Mouse (Mus musculus): ENCODE results near the gene Ptprz1. TPM values are rescaled to one million over a fixed set of nuclear protein-coding genes. Genes with fewer than 3 reads are reported as not detected.
"Not testable (repeated sequence)": the region's sequence is repeated elsewhere in the genome, so short reads cannot be mapped to it uniquely, and the experiment has no call there.

Gene Ptprz1
- polyA plus RNA-seq, 1 experiment from 2014 or later: 112 TPM

GRCm38 (mm10) chr6:23078273-23078672 lies 203.0 kb downstream of the Ptprz1 start:
- 84% methylated on average over 2 of the region's 2 CpGs for WGBS
- Histone ChIP-seq H3K27me3 (ENCODE audit: control insufficient read depth, insufficient read depth, low read depth, low read length) (no peaks in the 10 kb centered on the region), H3K4me1 (ENCODE audit: control insufficient read depth, insufficient read depth, low read length) (no peaks in the 10 kb centered on the region), H3K4me2 (ENCODE audit: low read length) (no peak overlapping the region), H3K4me3 (ENCODE audit: low read depth, low read length) (no peak overlapping the region), H3K36me3 (ENCODE audit: control insufficient read depth, insufficient read depth, low read length) (no peaks in the 10 kb centered on the region), H3K27ac (ENCODE audit: low read length) (no peak overlapping the region), H3K9me3 (replicated peaks; ENCODE audit: control insufficient read depth, low read length, poor library complexity, severe bottlenecking) (no peaks in the 10 kb centered on the region), H3K9ac (ENCODE audit: low read depth, low read length) (no peak overlapping the region)
- no peak for ATAC-seq

GRCm38 (mm10) chr6:23079991-23080680 lies 204.8 kb downstream of the Ptprz1 start:
- Histone ChIP-seq H3K9ac (ENCODE audit: low read depth, low read length) (no peak overlapping the region), H3K9me3 (replicated peaks; ENCODE audit: control insufficient read depth, low read length, poor library complexity, severe bottlenecking) (no peaks in the 10 kb centered on the region), H3K4me2 (ENCODE audit: low read length) (no peak overlapping the region), H3K27ac (ENCODE audit: low read length) (no peak overlapping the region), H3K27me3 (ENCODE audit: control insufficient read depth, insufficient read depth, low read depth, low read length) (no peaks in the 10 kb centered on the region), H3K4me1 (ENCODE audit: control insufficient read depth, insufficient read depth, low read length) (no peaks in the 10 kb centered on the region), H3K36me3 (ENCODE audit: control insufficient read depth, insufficient read depth, low read length) (no peaks in the 10 kb centered on the region), H3K4me3 (ENCODE audit: low read depth, low read length) (no peak overlapping the region)
- ATAC-seq: no peak
- 71% methylated on average over 3 of the region's 3 CpGs for WGBS

GRCm38 (mm10) chr6:23084587-23085421 lies 209.5 kb downstream of the Ptprz1 start:
- Histone ChIP-seq H3K27ac (ENCODE audit: low read length) (no peak overlapping the region), H3K36me3 (ENCODE audit: control insufficient read depth, insufficient read depth, low read length) (no peaks in the 10 kb centered on the region), H3K4me2 (ENCODE audit: low read length) (no peak overlapping the region), H3K27me3 (ENCODE audit: control insufficient read depth, insufficient read depth, low read depth, low read length) (no peaks in the 10 kb centered on the region), H3K4me3 (ENCODE audit: low read depth, low read length) (no peak overlapping the region), H3K9me3 (replicated peaks; ENCODE audit: control insufficient read depth, low read length, poor library complexity, severe bottlenecking) (no peaks in the 10 kb centered on the region), H3K4me1 (ENCODE audit: control insufficient read depth, insufficient read depth, low read length) (no peaks in the 10 kb centered on the region), H3K9ac (ENCODE audit: low read depth, low read length) (no peak overlapping the region)
- 92% methylated on average over 5 of the region's 5 CpGs for WGBS
- no peak for ATAC-seq

GRCm38 (mm10) chr6:23089292-23089691 lies 214.0 kb downstream of the Ptprz1 start:
- not testable (repeated sequence) for H3K27ac ChIP-seq (ENCODE audit: low read length); H3K36me3 ChIP-seq (ENCODE audit: control insufficient read depth, insufficient read depth, low read length); H3K4me1 ChIP-seq (ENCODE audit: control insufficient read depth, insufficient read depth, low read length); H3K9ac ChIP-seq (ENCODE audit: low read depth, low read length); H3K27me3 ChIP-seq (ENCODE audit: control insufficient read depth, insufficient read depth, low read depth, low read length); H3K4me3 ChIP-seq (ENCODE audit: low read depth, low read length); H3K4me2 ChIP-seq (ENCODE audit: low read length); H3K9me3 ChIP-seq (replicated peaks; ENCODE audit: control insufficient read depth, low read length, poor library complexity, severe bottlenecking); ATAC-seq
- WGBS: 72% methylated on average over 4 of the region's 4 CpGs

DNA sequence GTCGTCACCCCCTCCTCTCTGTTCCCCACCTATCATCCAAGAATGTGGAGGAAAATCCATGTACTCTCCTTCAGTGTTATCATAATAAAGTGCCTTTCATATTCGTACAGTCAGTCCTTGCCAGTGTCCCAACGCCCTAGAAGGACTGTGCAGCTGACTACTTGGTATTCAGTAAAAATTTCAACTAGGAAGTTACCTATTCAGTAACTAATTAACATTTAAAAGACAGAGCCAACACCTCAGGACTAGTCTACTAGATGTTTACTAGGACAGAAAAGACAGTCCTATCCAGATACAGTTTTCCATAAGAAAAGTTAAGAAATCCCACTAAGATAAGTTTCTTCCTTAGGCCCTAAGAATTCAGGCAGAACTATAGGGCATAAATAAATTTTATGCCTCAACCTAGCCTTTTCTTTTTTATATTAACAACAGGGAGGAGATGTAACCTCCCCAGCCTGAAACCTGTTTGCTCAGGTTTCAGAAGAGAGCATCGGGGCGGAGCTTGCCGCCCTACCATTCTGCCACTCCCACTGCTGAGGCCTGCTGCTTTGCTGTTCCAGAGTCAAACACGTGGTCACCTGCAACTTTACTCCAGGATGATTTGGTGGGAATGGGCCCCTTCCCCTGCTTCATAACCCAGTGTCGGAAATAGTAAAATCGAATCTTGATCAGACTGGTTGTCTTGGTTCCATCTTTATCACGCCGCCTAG lies 215.2 kb downstream of the Ptprz1 start:
- not testable (repeated sequence) for H3K9me3 ChIP-seq (replicated peaks; ENCODE audit: control insufficient read depth, low read length, poor library complexity, severe bottlenecking); H3K4me1 ChIP-seq (ENCODE audit: control insufficient read depth, insufficient read depth, low read length); H3K4me2 ChIP-seq (ENCODE audit: low read length); H3K27me3 ChIP-seq (ENCODE audit: control insufficient read depth, insufficient read depth, low read depth, low read length); H3K36me3 ChIP-seq (ENCODE audit: control insufficient read depth, insufficient read depth, low read length); ATAC-seq; H3K27ac ChIP-seq (ENCODE audit: low read length); H3K9ac ChIP-seq (ENCODE audit: low read depth, low read length); H3K4me3 ChIP-seq (ENCODE audit: low read depth, low read length)
- 94% methylated on average over 11 of the region's 11 CpGs for WGBS
